Mouse (Mus musculus): Measurements from ENCODE around the gene Nudcd3.

DNA sequence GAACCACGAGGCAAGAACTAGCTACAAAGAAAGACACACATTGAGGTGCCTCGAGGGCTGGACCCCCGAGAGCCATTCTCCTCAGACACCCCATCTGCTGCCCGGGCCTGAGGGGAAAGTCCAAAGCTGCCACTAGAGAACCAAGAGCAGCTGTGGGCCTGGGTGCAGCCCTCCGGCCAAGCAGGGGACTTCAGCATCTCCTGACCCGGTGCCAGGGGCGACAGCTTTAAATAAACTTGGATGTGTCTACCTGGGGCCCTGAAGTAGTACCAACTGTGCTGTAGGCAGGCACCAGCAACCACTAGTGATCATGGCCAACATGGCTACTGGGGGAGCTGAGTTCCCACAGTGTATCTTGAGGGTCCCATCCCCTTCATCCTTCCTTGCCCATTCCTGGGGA, 137.2 kb downstream of the Nudcd3 start:
- TF ChIP-seq CTCF (IDR thresholded peaks at IDR 0.05; ENCODE audit: borderline replicate concordance, insufficient read depth, low read depth, low read length), result no peak
- TF ChIP-seq POLR2A (IDR thresholded peaks at IDR 0.05; ENCODE audit: borderline replicate concordance, insufficient read depth, low read length), result no peak

Measured in cerebellum, adult 2 months (tissue).